Mouse (Mus musculus): ENCODE data around the gene Gm1043. TPM values are rescaled to one million over a fixed set of nuclear protein-coding genes. Genes with fewer than 3 reads are reported as not detected.
A peak's percentile ranks its signal among the peaks of the same experiment; 100 is the strongest.

Gm1043 gene
- polyA plus RNA-seq, 1 experiment from 2014 or later, result 0.07 TPM

DNA sequence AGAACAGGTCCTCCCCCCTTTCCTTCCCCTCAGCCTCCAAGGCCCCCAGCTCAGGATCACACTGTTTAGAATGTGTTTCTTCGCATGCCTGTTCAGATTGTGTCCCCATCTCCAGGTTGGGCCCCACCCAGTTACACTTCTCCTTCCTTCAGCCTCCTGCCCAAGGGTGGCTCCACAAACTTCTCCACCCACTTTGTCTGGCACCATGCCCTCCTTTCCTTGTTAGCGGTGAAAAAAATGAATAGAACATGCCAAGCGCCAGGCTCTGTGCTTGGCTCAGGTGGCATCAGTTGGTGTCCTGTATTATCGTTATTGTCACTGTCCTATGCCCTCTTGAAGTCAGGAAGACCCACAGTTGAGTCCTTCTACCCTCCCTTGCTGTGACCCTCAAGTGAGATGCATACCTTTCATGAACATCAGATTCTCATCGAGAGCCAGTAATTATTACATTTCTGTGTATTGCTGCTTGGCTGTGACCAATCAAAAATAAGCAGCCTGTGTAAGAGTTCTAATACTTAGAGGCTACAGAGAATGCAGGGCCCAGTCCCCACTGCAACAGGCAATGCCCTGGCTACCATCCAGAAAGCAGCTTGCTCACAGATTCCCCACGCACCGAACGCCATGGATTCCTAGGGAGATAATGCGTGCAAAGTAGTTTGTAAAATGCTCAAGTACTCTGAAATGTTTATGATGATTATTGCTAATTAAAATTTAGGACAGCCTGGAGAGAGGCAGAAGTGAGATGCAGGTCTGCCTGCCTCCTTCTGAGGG is 128.0 kb downstream of the Gm1043 start:
- Histone ChIP-seq H3K4me3 (ENCODE audit: low read depth, low read length) (no peak overlapping the region), H3K27me3 (ENCODE audit: control insufficient read depth, insufficient read depth, low read length) (no peaks in the 10 kb centered on the region), H3K9me3 (ENCODE audit: control insufficient read depth, low read length) (no peaks in the 10 kb centered on the region), H3K27ac (ENCODE audit: low read depth, low read length) (no peak overlapping the region), H3K4me1 (replicated peaks; ENCODE audit: control insufficient read depth, insufficient read depth, low read length) (no peaks in the 10 kb centered on the region), H3K36me3 (ENCODE audit: control insufficient read depth, insufficient read depth, low read length) (no peaks in the 10 kb centered on the region), H3K4me2 (ENCODE audit: low read depth, low read length, severe bottlenecking) (no peak overlapping the region), H3K9ac (ENCODE audit: low read length) (no peak overlapping the region)
- no peak for ATAC-seq (replicated peaks; ENCODE audit: low FRiP score)
- no peak for DNase-seq (ENCODE audit: low spot score)
- WGBS, result 93% methylated on average over 9 of the region's 9 CpGs

- H3K4me2 ChIP-seq (ENCODE audit: low read depth, low read length, severe bottlenecking), result no peak overlapping the region
- ATAC-seq (replicated peaks; ENCODE audit: low FRiP score) (no peak), DNase-seq (ENCODE audit: low spot score) (no peak)
- no peaks in the 10 kb centered on the region for H3K36me3 ChIP-seq (ENCODE audit: control insufficient read depth, insufficient read depth, low read length)
- H3K4me1 ChIP-seq (replicated peaks; ENCODE audit: control insufficient read depth, insufficient read depth, low read length), result no peaks in the 10 kb centered on the region
- no peaks in the 10 kb centered on the region for H3K9me3 ChIP-seq (ENCODE audit: control insufficient read depth, low read length)
- 78% methylated on average over 4 of the region's 4 CpGs for WGBS
- H3K9ac ChIP-seq (ENCODE audit: low read length), result no peak overlapping the region
- no peak overlapping the region for H3K4me3 ChIP-seq (ENCODE audit: low read depth, low read length)
- H3K27ac ChIP-seq (ENCODE audit: low read depth, low read length), result no peak overlapping the region
- H3K27me3 ChIP-seq (ENCODE audit: control insufficient read depth, insufficient read depth, low read length), result no peaks in the 10 kb centered on the region
These were observed 128.5 kb downstream of the Gm1043 start for GRCm38 (mm10) chr5:37213709-37214103.

- H3K27ac ChIP-seq (ENCODE audit: low read depth, low read length), result no peak overlapping the region
- no peak overlapping the region for H3K4me3 ChIP-seq (ENCODE audit: low read depth, low read length)
- WGBS, result 89% methylated on average over 6 of the region's 6 CpGs
- DNase-seq (ENCODE audit: low spot score) (no peak), ATAC-seq (replicated peaks; ENCODE audit: low FRiP score) (no peak)
- no peaks in the 10 kb centered on the region for H3K9me3 ChIP-seq (ENCODE audit: control insufficient read depth, low read length)
- H3K36me3 ChIP-seq (ENCODE audit: control insufficient read depth, insufficient read depth, low read length), result no peaks in the 10 kb centered on the region
- no peak overlapping the region for H3K4me2 ChIP-seq (ENCODE audit: low read depth, low read length, severe bottlenecking)
- H3K4me1 ChIP-seq (replicated peaks; ENCODE audit: control insufficient read depth, insufficient read depth, low read length), result no peaks in the 10 kb centered on the region
- H3K9ac ChIP-seq (ENCODE audit: low read length), result no peak overlapping the region
- H3K27me3 ChIP-seq (ENCODE audit: control insufficient read depth, insufficient read depth, low read length), result no peaks in the 10 kb centered on the region
These were observed 129.4 kb downstream of the Gm1043 start for GRCm38 (mm10) chr5:37214614-37215013.

- Histone ChIP-seq H3K9me3 (ENCODE audit: control insufficient read depth, low read length) (no peaks in the 10 kb centered on the region), H3K4me2 (ENCODE audit: low read depth, low read length, severe bottlenecking) (no peak overlapping the region), H3K27ac (ENCODE audit: low read depth, low read length) (no peak overlapping the region), H3K27me3 (ENCODE audit: control insufficient read depth, insufficient read depth, low read length) (no peaks in the 10 kb centered on the region), H3K9ac (ENCODE audit: low read length) (no peak overlapping the region), H3K4me1 (replicated peaks; ENCODE audit: control insufficient read depth, insufficient read depth, low read length) (no peaks in the 10 kb centered on the region), H3K4me3 (ENCODE audit: low read depth, low read length) (no peak overlapping the region), H3K36me3 (ENCODE audit: control insufficient read depth, insufficient read depth, low read length) (no peaks in the 10 kb centered on the region)
- WGBS, result 92% methylated on average over 7 of the region's 7 CpGs
- no peak for ATAC-seq (replicated peaks; ENCODE audit: low FRiP score)
- no peak for DNase-seq (ENCODE audit: low spot score)
These were observed 130.1 kb downstream of the Gm1043 start for GRCm38 (mm10) chr5:37215276-37215675.

GRCm38 (mm10) chr5:37219615-37220014 is 134.4 kb downstream of the Gm1043 start:
- Histone ChIP-seq H3K27ac (ENCODE audit: low read depth, low read length) (no peak overlapping the region), H3K4me2 (ENCODE audit: low read depth, low read length, severe bottlenecking) (no peak overlapping the region), H3K9me3 (ENCODE audit: control insufficient read depth, low read length) (no peaks in the 10 kb centered on the region), H3K4me3 (ENCODE audit: low read depth, low read length) (no peak overlapping the region), H3K9ac (ENCODE audit: low read length) (no peak overlapping the region), H3K36me3 (ENCODE audit: control insufficient read depth, insufficient read depth, low read length) (no peaks in the 10 kb centered on the region), H3K27me3 (ENCODE audit: control insufficient read depth, insufficient read depth, low read length) (no peaks in the 10 kb centered on the region), H3K4me1 (replicated peaks; ENCODE audit: control insufficient read depth, insufficient read depth, low read length) (no peaks in the 10 kb centered on the region)
- ATAC-seq (replicated peaks; ENCODE audit: low FRiP score) (no peak), DNase-seq (ENCODE audit: low spot score) (no peak)
- 51% methylated on average over 5 of the region's 5 CpGs for WGBS

DNA sequence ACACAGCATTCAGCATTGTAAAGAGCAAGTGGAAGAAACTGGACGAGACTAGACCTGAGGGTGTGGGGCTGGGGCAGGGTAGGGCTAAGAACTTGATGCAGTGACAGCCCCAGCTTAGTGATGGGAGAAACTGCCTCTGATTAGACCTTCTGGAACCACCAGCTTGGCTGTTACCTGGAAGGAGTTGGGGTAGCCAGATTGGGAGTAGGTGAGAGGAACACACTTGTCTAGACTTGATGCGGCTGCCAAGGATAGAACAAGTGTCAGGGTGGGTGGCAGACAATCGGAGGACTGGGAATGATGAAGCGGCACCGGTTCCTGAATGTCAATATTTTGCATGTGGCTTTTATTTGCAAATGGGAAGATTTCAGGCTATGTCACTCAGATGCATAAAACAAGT is 135.4 kb downstream of the Gm1043 start:
- ATAC-seq (replicated peaks; ENCODE audit: low FRiP score), result no peak
- 84% methylated on average over 5 of the region's 5 CpGs for WGBS
- no peak overlapping the region for H3K4me3 ChIP-seq (ENCODE audit: low read depth, low read length)
- H3K27ac ChIP-seq (ENCODE audit: low read depth, low read length), result no peak overlapping the region
- H3K36me3 ChIP-seq (ENCODE audit: control insufficient read depth, insufficient read depth, low read length), result no peaks in the 10 kb centered on the region
- no peaks in the 10 kb centered on the region for H3K9me3 ChIP-seq (ENCODE audit: control insufficient read depth, low read length)
- no peak for DNase-seq (ENCODE audit: low spot score)
- no peaks in the 10 kb centered on the region for H3K4me1 ChIP-seq (replicated peaks; ENCODE audit: control insufficient read depth, insufficient read depth, low read length)
- no peak overlapping the region for H3K4me2 ChIP-seq (ENCODE audit: low read depth, low read length, severe bottlenecking)
- H3K27me3 ChIP-seq (ENCODE audit: control insufficient read depth, insufficient read depth, low read length), result no peaks in the 10 kb centered on the region
- H3K9ac ChIP-seq (ENCODE audit: low read length), result no peak overlapping the region

- DNase-seq (ENCODE audit: low spot score), result no peak
- 56% methylated on average over 6 of the region's 6 CpGs for WGBS
- 0 out of 2 replicates have a peak, but pooled peaks have one; percentile 33 for ATAC-seq (replicated peaks; ENCODE audit: low FRiP score)
These were observed 136.4 kb downstream of the Gm1043 start for GRCm38 (mm10) chr5:37221563-37221962.

GRCm38 (mm10) chr5:37222316-37222715 is 137.1 kb downstream of the Gm1043 start:
- no peaks in the 10 kb centered on the region for H3K9me3 ChIP-seq (ENCODE audit: control insufficient read depth, low read length)
- H3K27ac ChIP-seq (ENCODE audit: low read depth, low read length), result no peak overlapping the region
- H3K36me3 ChIP-seq (ENCODE audit: control insufficient read depth, insufficient read depth, low read length), result no peaks in the 10 kb centered on the region
- H3K4me2 ChIP-seq (ENCODE audit: low read depth, low read length, severe bottlenecking), result no peak overlapping the region
- H3K9ac ChIP-seq (ENCODE audit: low read length), result no peak overlapping the region
- H3K27me3 ChIP-seq (ENCODE audit: control insufficient read depth, insufficient read depth, low read length), result no peaks in the 10 kb centered on the region
- H3K4me1 ChIP-seq (replicated peaks; ENCODE audit: control insufficient read depth, insufficient read depth, low read length), result no peaks in the 10 kb centered on the region
- ATAC-seq (replicated peaks; ENCODE audit: low FRiP score), result no peak
- WGBS, result 57% methylated on average over 8 of the region's 8 CpGs
- no peak overlapping the region for H3K4me3 ChIP-seq (ENCODE audit: low read depth, low read length)
- no peak for DNase-seq (ENCODE audit: low spot score)

More at GRCm38 (mm10) chr5:37221563-37221962, 136.4 kb downstream of the Gm1043 start:
- no peaks in the 10 kb centered on the region for H3K4me1 ChIP-seq (replicated peaks; ENCODE audit: control insufficient read depth, insufficient read depth, low read length)
- H3K4me3 ChIP-seq (ENCODE audit: low read depth, low read length), result no peak overlapping the region
- H3K9me3 ChIP-seq (ENCODE audit: control insufficient read depth, low read length), result no peaks in the 10 kb centered on the region
- H3K27me3 ChIP-seq (ENCODE audit: control insufficient read depth, insufficient read depth, low read length), result no peaks in the 10 kb centered on the region
- H3K36me3 ChIP-seq (ENCODE audit: control insufficient read depth, insufficient read depth, low read length), result no peaks in the 10 kb centered on the region
- no peak overlapping the region for H3K4me2 ChIP-seq (ENCODE audit: low read depth, low read length, severe bottlenecking)
- no peak overlapping the region for H3K9ac ChIP-seq (ENCODE audit: low read length)
- no peak overlapping the region for H3K27ac ChIP-seq (ENCODE audit: low read depth, low read length)

DNA sequence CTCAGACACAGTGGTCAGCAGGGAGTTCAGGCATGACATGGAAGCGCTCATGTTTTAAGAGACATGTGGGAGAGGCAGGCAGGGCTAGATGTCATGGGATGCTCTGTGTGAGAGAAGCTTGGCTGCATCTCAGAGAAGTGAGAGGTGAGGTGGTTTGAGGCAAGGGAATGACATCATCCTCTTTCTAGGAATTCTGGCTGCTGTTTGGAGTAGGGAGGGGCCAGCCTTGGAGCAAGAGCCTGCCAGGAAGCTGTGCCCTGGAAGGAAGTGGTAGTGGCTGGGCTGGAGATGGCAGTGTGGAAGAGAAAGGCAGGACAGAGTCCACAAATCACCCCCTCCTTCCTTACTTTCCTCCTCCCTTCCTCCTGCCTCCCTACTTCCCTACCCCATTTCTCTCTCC is 140.5 kb downstream of the Gm1043 start:
- Histone ChIP-seq H3K9ac (ENCODE audit: low read length) (no peak overlapping the region), H3K36me3 (ENCODE audit: control insufficient read depth, insufficient read depth, low read length) (no peaks in the 10 kb centered on the region), H3K27ac (ENCODE audit: low read depth, low read length) (no peak overlapping the region), H3K27me3 (ENCODE audit: control insufficient read depth, insufficient read depth, low read length) (no peaks in the 10 kb centered on the region), H3K4me2 (ENCODE audit: low read depth, low read length, severe bottlenecking) (no peak overlapping the region), H3K4me3 (ENCODE audit: low read depth, low read length) (no peak overlapping the region), H3K9me3 (ENCODE audit: control insufficient read depth, low read length) (no peaks in the 10 kb centered on the region), H3K4me1 (replicated peaks; ENCODE audit: control insufficient read depth, insufficient read depth, low read length) (no peaks in the 10 kb centered on the region)
- ATAC-seq (replicated peaks; ENCODE audit: low FRiP score), result no peak
- no peak for DNase-seq (ENCODE audit: low spot score)
- 79% methylated on average over 1 of the region's 1 CpGs for WGBS
